Mouse (Mus musculus): ENCODE results near the gene Lamtor1. TPM values are rescaled to one million over a fixed set of nuclear protein-coding genes. Genes with fewer than 3 reads are reported as not detected.

Gene Lamtor1
- polyA plus RNA-seq, 2 experiments from 2014 or later = 104 to 141 TPM

GRCm38 (mm10) chr7:101955862-101956261 lies 50.2 kb downstream of the Lamtor1 start:
- no peak for ATAC-seq

DNA sequence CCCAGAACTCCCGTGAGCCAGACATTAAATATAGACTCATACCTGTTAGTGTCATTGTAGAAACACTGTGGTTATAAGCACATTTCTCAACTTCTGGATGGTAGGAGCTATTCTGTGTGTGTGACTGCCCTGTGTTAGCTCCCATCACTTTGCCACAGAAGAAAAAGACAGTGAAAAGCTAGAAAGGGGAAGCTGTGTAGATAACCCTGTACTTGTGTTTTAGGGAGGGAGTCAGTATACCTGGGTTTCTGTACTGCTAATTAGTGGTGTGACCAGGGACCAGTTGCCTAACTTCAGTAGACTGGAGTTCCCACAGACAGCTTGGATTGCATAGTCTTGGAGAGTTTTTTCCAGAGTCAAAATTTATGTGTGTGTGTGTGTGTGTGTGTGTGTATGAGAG lies 50.8 kb downstream of the Lamtor1 start:
- no peak for ATAC-seq

GRCm38 (mm10) chr7:101956911-101957310 lies 51.2 kb downstream of the Lamtor1 start:
- no peak for ATAC-seq

DNA sequence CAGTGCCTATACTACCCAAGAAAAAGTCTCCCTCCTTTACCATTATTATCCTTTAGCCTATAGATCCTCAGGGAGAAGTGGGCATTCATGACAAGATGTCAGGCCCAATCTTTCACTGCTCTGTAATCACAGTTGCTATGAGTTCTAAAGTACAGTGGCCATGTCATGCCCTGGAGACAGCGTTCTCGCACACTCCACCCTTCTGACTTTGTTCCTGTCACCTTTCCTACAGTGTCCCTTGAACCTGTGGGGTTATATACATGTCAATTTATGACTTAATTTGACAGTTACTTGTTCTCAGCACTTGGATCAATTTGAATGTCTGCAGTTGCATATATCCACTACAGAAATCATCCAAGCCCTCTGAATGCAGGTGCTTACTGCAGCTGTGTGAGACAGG lies 57.1 kb downstream of the Lamtor1 start:
- no peak for ATAC-seq

GRCm38 (mm10) chr7:101963621-101964020 lies 57.9 kb downstream of the Lamtor1 start:
- peak; percentile 58 for ATAC-seq

DNA sequence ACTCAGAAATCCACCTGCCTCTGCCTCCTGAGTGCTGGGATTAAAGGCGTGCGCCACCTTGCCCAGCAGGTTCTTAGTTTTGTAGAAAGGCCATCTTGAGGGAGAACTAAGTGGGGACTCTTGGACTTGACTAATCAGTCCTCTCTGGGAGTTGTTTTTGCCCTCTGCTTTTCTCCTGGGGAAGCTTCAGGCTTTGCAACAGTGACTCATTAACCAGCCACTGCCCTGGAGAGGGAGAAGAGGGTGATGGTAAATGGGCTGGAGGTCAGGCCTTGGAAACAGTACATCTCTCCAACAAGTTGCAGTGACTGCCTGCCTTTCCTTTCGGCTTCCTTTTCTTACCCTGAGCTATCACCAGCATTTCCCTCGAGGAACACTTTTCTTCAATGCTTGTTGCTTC lies 58.8 kb downstream of the Lamtor1 start:
- no peak for ATAC-seq

GRCm38 (mm10) chr7:101965606-101966005 lies 59.9 kb downstream of the Lamtor1 start:
- no peak for ATAC-seq

DNA sequence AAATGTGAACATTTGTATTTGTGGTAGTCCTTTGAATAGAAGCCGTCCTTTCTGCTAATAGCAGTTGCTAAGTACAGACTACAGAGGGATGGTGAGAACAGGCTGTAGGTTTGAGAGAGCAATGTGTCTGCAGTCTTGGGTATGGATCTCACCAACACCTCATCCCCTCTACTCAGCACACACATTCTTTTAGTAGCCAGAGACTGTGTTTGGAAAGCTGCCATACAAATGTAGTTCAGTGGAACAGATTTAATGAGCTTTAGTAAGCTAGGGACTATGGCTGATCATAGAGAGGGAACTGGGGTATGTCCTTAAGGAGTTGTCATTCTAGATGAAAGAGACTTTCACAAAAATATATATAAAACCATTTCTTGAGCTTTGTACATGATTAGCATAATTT lies 61.6 kb downstream of the Lamtor1 start:
- ATAC-seq = no peak

DNA sequence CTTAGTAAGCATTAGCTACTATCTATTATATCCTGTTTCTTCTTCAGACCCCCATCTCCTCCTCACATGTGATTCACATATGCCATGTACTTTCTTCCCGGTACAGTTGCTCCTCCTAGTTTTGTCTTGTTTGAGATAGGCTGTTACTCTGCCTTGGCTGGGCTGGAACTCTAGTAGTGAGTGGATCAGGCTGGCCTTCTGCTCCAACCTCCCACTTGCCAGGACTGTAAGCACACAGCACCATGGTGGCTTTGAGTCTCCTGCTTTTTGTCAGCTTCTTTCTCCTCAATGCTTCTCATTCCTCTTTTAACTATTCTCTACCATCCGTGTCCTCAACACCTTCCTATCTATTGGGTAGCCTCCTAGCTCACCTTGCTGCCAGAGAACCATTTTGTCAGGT lies 63.0 kb downstream of the Lamtor1 start:
- no peak for ATAC-seq

GRCm38 (mm10) chr7:101969694-101970428 lies 64.2 kb downstream of the Lamtor1 start:
- ATAC-seq = peak; percentile 67

GRCm38 (mm10) chr7:101970429-101970775 lies 64.7 kb downstream of the Lamtor1 start:
- ATAC-seq = peak; percentile 60

GRCm38 (mm10) chr7:101970821-101971461 lies 65.2 kb downstream of the Lamtor1 start:
- peak; percentile 64 for ATAC-seq

DNA sequence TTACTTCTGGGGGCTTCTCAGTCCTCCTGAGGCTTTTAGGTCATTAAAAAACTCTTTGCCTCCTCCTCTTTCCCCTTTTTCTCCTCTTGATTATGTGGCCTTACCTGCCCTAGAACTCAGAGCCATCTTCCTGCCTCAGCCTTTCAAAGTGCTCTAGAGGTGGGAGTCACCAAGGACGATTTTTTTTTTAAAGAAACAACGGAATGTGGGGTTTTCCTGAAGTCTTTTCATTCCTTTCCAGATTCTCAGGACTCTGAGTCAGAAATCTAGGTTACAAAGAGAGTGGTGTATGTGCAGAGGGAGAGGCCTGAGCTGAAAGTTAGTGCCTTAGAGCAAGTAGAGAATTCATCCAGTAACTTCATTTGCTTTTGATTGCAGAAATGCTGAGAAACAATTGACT lies 66.0 kb downstream of the Lamtor1 start:
- ATAC-seq = no peak

DNA sequence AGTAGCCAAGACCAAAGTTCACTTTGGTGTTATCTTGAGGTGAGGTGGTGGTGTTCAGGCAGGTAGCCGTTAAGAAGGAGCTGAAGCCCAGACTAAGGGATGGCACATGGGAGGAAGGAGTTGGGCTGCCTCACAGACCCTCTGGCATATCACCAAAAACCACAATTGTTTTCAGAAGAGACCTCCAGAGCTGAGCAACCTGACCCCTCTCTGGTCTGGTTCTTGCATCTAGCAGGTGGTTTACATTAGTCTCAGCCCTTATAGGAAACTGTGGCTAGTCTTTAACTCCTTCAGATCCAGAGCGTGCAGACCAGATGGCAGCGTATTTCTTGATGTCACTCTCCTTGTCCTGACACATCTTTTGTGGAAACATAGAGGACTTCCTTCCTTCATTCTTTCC lies 68.0 kb downstream of the Lamtor1 start:
- ATAC-seq = no peak

- no peak for ATAC-seq
These were observed 68.8 kb downstream of the Lamtor1 start for GRCm38 (mm10) chr7:101974505-101974904.

Other genes starting within 250 kb of the Lamtor1 start
- 10 to 100 TPM in 1 of 2 experiments, 1 to 10 TPM in 1; 9.9 to 14.9 TPM for gene Clpb, start 242.3 kb upstream of the Lamtor1 start, polyA plus RNA-seq (2017; shearing (Covaris generic))
- not detected for gene Phox2a, start 87.6 kb upstream of the Lamtor1 start, polyA plus RNA-seq (2017; shearing (Covaris generic))
- gene Inppl1, start 67.7 kb upstream of the Lamtor1 start, polyA plus RNA-seq (2017; shearing (Covaris generic)) = 1 to 10 TPM; 1.2 to 2.8 TPM
- gene Folr2, start 48.7 kb upstream of the Lamtor1 start, polyA plus RNA-seq (2017; shearing (Covaris generic)) = not detected
- 10 to 100 TPM; 43.2 to 66.9 TPM for gene Anapc15, start 42.2 kb upstream of the Lamtor1 start, polyA plus RNA-seq (2017; shearing (Covaris generic))
- gene Folr1, start 35.1 kb upstream of the Lamtor1 start, polyA plus RNA-seq (2017; shearing (Covaris generic)) = not detected
- gene Tomt, start 455 bp downstream of the Lamtor1 start, polyA plus RNA-seq (2017; shearing (Covaris generic)) = not detected
- gene Lrrc51, start 28.0 kb downstream of the Lamtor1 start, polyA plus RNA-seq (2017; shearing (Covaris generic)) = 1 to 10 TPM; 4.8 to 6.1 TPM
- gene Numa1, start 28.2 kb downstream of the Lamtor1 start, polyA plus RNA-seq (2017; shearing (Covaris generic)) = 10 to 100 TPM; 66.0 to 83.2 TPM
- 1 to 10 TPM; 4.5 to 5.7 TPM for gene Il18bp, start 112.8 kb downstream of the Lamtor1 start, polyA plus RNA-seq (2017; shearing (Covaris generic))
- gene Rnf121, start 159.6 kb downstream of the Lamtor1 start, polyA plus RNA-seq (2017; shearing (Covaris generic)) = 10 to 100 TPM; 28.5 to 29.4 TPM
- gene Xndc1, start 159.6 kb downstream of the Lamtor1 start, polyA plus RNA-seq (2017; shearing (Covaris generic)) = 10 to 100 TPM; 19.3 to 33.0 TPM
- gene Xntrpc, start 159.8 kb downstream of the Lamtor1 start, polyA plus RNA-seq (2017; shearing (Covaris generic)) = 1 to 10 TPM in 1 of 2 experiments, under 1 TPM in 1; 0.93 to 1.4 TPM
- not detected for gene Trpc2, start 177.2 kb downstream of the Lamtor1 start, polyA plus RNA-seq (2017; shearing (Covaris generic))
- gene Art1, start 195.8 kb downstream of the Lamtor1 start, polyA plus RNA-seq (2017; shearing (Covaris generic)) = not detected
- gene Art5, start 203.6 kb downstream of the Lamtor1 start, polyA plus RNA-seq (2017; shearing (Covaris generic)) = under 1 TPM in 1 of 2 experiments, not detected in 1; 0.93 TPM
- not detected for gene Chrna10, start 210.9 kb downstream of the Lamtor1 start, polyA plus RNA-seq (2017; shearing (Covaris generic))